Mouse (Mus musculus): Measurements from ENCODE around the gene Siva1. TPM values are rescaled to one million over a fixed set of nuclear protein-coding genes. Genes with fewer than 3 reads are reported as not detected.

The Siva1 gene
- polyA plus RNA-seq, 1 experiment: 164 TPM

DNA sequence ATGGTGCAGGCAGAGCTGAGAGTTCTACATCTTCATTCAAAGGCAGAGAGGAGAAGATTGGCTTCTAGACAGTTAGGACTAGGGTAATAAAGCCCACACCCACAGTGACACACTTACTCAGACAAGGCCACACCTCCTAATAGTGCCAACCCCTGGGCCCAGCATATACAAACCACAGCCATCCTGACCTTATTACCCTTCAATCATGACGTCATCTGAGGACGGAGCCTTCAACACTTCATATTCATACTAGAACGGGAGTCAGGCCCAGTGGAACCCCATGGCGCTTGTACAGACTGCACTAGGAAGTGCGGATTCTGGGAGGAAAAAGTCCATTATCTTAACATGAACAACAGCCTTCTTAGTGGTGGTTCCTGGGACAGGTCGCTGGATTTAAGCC is 1.4 kb upstream of the Siva1 start:
- Histone ChIP-seq H3K4me3 (ENCODE audit: insufficient read depth, poor library complexity, severe bottlenecking) (no peak overlapping the region), H3ac (ENCODE audit: control insufficient read depth, insufficient read length, low read depth) (no peak overlapping the region), H3K79me2 (ENCODE audit: control insufficient read depth, insufficient read depth) (peaks cover 34% of the 10 kb centered on the region)

GRCm38 (mm10) chr12:112644855-112645506 is 502 bp downstream of the Siva1 start:
- peaks cover 31% of the 10 kb centered on the region for H3K79me3 ChIP-seq (ENCODE audit: low read depth)
- peak overlapping the region; percentile 74 for H3K4me3 ChIP-seq (ENCODE audit: insufficient read depth, poor library complexity, severe bottlenecking)
- TF ChIP-seq MAX (IDR thresholded peaks at IDR 0.05): peak; percentile 19
- TF ChIP-seq CEBPB (IDR thresholded peaks at IDR 0.05; ENCODE audit: low read depth): no peak
- H3ac ChIP-seq (ENCODE audit: control insufficient read depth, insufficient read length, low read depth): peak overlapping the region; percentile 89
- peaks cover 49% of the 10 kb centered on the region for H3K79me2 ChIP-seq (ENCODE audit: control insufficient read depth, insufficient read depth)
- H3K36me3 ChIP-seq (ENCODE audit: control insufficient read depth, insufficient read depth): peaks cover 20% of the 10 kb centered on the region
- H3K27me3 ChIP-seq (ENCODE audit: control insufficient read depth, insufficient read depth, insufficient read length): no peaks in the 10 kb centered on the region

More for the DNA sequence above, 1.4 kb upstream of the Siva1 start:
- Histone ChIP-seq H3K79me3 (ENCODE audit: low read depth) (peaks cover 26% of the 10 kb centered on the region), H3K27me3 (ENCODE audit: control insufficient read depth, insufficient read depth, insufficient read length) (no peaks in the 10 kb centered on the region), H3K36me3 (ENCODE audit: control insufficient read depth, insufficient read depth) (peaks cover 11% of the 10 kb centered on the region)
- TF ChIP-seq MAX (IDR thresholded peaks at IDR 0.05) (no peak), FOSL1 (IDR thresholded peaks at IDR 0.05; ENCODE audit: insufficient read depth, low read length, poor library complexity, severe bottlenecking) (no peak), CEBPB (IDR thresholded peaks at IDR 0.05; ENCODE audit: low read depth) (no peak), USF1 (IDR thresholded peaks at IDR 0.05; ENCODE audit: low read depth) (no peak), MYOG (IDR thresholded peaks at IDR 0.05; ENCODE audit: control insufficient read depth, extremely low read depth, insufficient read length) (no peak), MYOD1 (IDR thresholded peaks at IDR 0.05; ENCODE audit: control insufficient read depth, insufficient read length, low read depth) (no peak), CTCF (IDR thresholded peaks at IDR 0.05; ENCODE audit: control insufficient read depth, insufficient read depth, insufficient read length) (no peak)

GRCm38 (mm10) chr12:112646139-112646538 is 1.7 kb downstream of the Siva1 start:
- no peak overlapping the region for H3K4me3 ChIP-seq (ENCODE audit: insufficient read depth, poor library complexity, severe bottlenecking)
- TF ChIP-seq CTCF (IDR thresholded peaks at IDR 0.05; ENCODE audit: control insufficient read depth, insufficient read depth, insufficient read length): no peak
- no peak for TF ChIP-seq MYOD1 (IDR thresholded peaks at IDR 0.05; ENCODE audit: control insufficient read depth, insufficient read length, low read depth)
- no peak for TF ChIP-seq MAX (IDR thresholded peaks at IDR 0.05)
- H3K36me3 ChIP-seq (ENCODE audit: control insufficient read depth, insufficient read depth): peaks cover 21% of the 10 kb centered on the region
- no peak overlapping the region for H3ac ChIP-seq (ENCODE audit: control insufficient read depth, insufficient read length, low read depth)
- peaks cover 31% of the 10 kb centered on the region for H3K79me3 ChIP-seq (ENCODE audit: low read depth)
- peaks cover 56% of the 10 kb centered on the region for H3K79me2 ChIP-seq (ENCODE audit: control insufficient read depth, insufficient read depth)
- H3K27me3 ChIP-seq (ENCODE audit: control insufficient read depth, insufficient read depth, insufficient read length): no peaks in the 10 kb centered on the region

- TF ChIP-seq CTCF (IDR thresholded peaks at IDR 0.05; ENCODE audit: control insufficient read depth, insufficient read depth, insufficient read length) (no peak), MAX (IDR thresholded peaks at IDR 0.05) (no peak), CEBPB (IDR thresholded peaks at IDR 0.05; ENCODE audit: low read depth) (no peak), MYOD1 (IDR thresholded peaks at IDR 0.05; ENCODE audit: control insufficient read depth, insufficient read length, low read depth) (no peak), USF1 (IDR thresholded peaks at IDR 0.05; ENCODE audit: low read depth) (no peak), FOSL1 (IDR thresholded peaks at IDR 0.05; ENCODE audit: insufficient read depth, low read length, poor library complexity, severe bottlenecking) (no peak), MYOG (IDR thresholded peaks at IDR 0.05; ENCODE audit: control insufficient read depth, extremely low read depth, insufficient read length) (no peak)
- Histone ChIP-seq H3ac (ENCODE audit: control insufficient read depth, insufficient read length, low read depth) (no peak overlapping the region), H3K27me3 (ENCODE audit: control insufficient read depth, insufficient read depth, insufficient read length) (no peaks in the 10 kb centered on the region), H3K79me3 (ENCODE audit: low read depth) (peaks cover 31% of the 10 kb centered on the region), H3K79me2 (ENCODE audit: control insufficient read depth, insufficient read depth) (peaks cover 56% of the 10 kb centered on the region), H3K36me3 (ENCODE audit: control insufficient read depth, insufficient read depth) (peaks cover 38% of the 10 kb centered on the region), H3K4me3 (ENCODE audit: insufficient read depth, poor library complexity, severe bottlenecking) (no peak overlapping the region)
Observed at GRCm38 (mm10) chr12:112648081-112648480, 3.6 kb downstream of the Siva1 start.

DNA sequence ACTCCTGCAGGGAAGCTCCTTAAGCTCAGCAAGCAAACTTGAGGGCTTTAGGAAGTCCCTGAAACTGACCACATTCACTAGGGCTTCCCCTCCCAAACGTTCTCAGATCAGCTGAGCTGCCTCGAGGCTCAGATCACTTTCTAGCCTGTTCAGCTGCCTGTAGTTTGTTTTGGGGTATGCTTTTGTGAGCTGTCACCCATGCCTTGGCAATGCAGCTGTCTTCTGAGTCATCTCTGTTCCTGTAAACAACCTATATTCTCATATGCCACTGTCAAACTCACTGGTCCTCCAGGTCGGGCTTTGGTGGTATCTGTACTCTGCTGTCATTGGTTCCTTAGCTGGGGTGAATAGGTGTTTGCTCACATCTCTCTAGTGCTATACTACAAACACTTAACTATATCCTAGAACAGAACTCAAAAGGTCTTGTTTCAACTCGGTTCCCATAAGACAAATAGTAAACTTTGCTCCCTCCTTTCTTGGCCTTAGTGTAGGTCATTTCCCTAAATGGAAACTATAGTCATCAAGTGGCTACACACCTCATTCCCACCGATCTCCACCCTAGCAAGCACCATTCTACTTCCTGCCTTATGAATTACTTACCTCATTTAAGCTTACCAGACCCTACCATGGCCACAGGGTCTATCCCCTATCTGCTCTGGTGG is 7.4 kb downstream of the Siva1 start:
- Histone ChIP-seq H3K27me3 (ENCODE audit: control insufficient read depth, insufficient read depth, insufficient read length) (no peaks in the 10 kb centered on the region), H3ac (ENCODE audit: control insufficient read depth, insufficient read length, low read depth) (no peak overlapping the region), H3K36me3 (ENCODE audit: control insufficient read depth, insufficient read depth) (peaks cover 57% of the 10 kb centered on the region), H3K79me2 (ENCODE audit: control insufficient read depth, insufficient read depth) (peaks cover 34% of the 10 kb centered on the region), H3K4me3 (ENCODE audit: insufficient read depth, poor library complexity, severe bottlenecking) (no peak overlapping the region), H3K79me3 (ENCODE audit: low read depth) (peaks cover 12% of the 10 kb centered on the region)
- peak; percentile 24 for TF ChIP-seq MYOD1 (IDR thresholded peaks at IDR 0.05; ENCODE audit: control insufficient read depth, insufficient read length, low read depth)
- no peak for TF ChIP-seq USF1 (IDR thresholded peaks at IDR 0.05; ENCODE audit: low read depth)

- Histone ChIP-seq H3ac (ENCODE audit: control insufficient read depth, insufficient read length, low read depth) (no peak overlapping the region), H3K36me3 (ENCODE audit: control insufficient read depth, insufficient read depth) (peaks cover 59% of the 10 kb centered on the region), H3K27me3 (ENCODE audit: control insufficient read depth, insufficient read depth, insufficient read length) (no peaks in the 10 kb centered on the region), H3K4me3 (ENCODE audit: insufficient read depth, poor library complexity, severe bottlenecking) (no peak overlapping the region), H3K79me2 (ENCODE audit: control insufficient read depth, insufficient read depth) (peaks cover 20% of the 10 kb centered on the region), H3K79me3 (ENCODE audit: low read depth) (peaks cover 5% of the 10 kb centered on the region)
- TF ChIP-seq MAX (IDR thresholded peaks at IDR 0.05): no peak
- peak; percentile 69 for TF ChIP-seq CTCF (IDR thresholded peaks at IDR 0.05; ENCODE audit: control insufficient read depth, insufficient read depth, insufficient read length)
- peak; percentile 6 for TF ChIP-seq MYOD1 (IDR thresholded peaks at IDR 0.05; ENCODE audit: control insufficient read depth, insufficient read length, low read depth)
Observed at GRCm38 (mm10) chr12:112653157-112653824, 8.8 kb downstream of the Siva1 start.
